Mouse (Mus musculus): ENCODE measurements around the gene Trmt10a.

GRCm38 (mm10) chr3:138143315-138144059 lies at the start of gene Trmt10a:
- TF ChIP-seq POLR2A (IDR thresholded peaks at IDR 0.05; ENCODE audit: borderline replicate concordance, low read depth, low read length), result no peak
- TF ChIP-seq CTCF (IDR thresholded peaks at IDR 0.05; ENCODE audit: low read depth, low read length), result no peak

Data from bone marrow macrophage, adult 2 months (primary cell).